Mouse (Mus musculus) hindbrain, embryonic 14.5 days (tissue): Measurements from ENCODE around the gene Stat6. TPM values are rescaled to one million over a fixed set of nuclear protein-coding genes. Genes with fewer than 3 reads are reported as not detected.

Experiments used
- polyA plus RNA-seq: library from polyadenylated mRNA; unstranded; fragments of >200 nt; fragmentation: Nextera tagmentation; extraction: Ambion mirVana; gene quantifications from 2 replicates; pipeline ENCODE4 v1.2.1, GENCODE M21; 2014

The Stat6 gene
- polyA plus RNA-seq, 1 experiment from 2014 or later, result 4.7 TPM

Other genes with a start within 250 kb of the Stat6 start
- gene Stac3, start 141.3 kb upstream of the Stat6 start, polyA plus RNA-seq, result 0.60 TPM in 1 of 2 replicates, not detected in the other
- 12.7 and 18.0 TPM in 2 replicates for gene Ndufa4l2, start 128.0 kb upstream of the Stat6 start, polyA plus RNA-seq
- gene Shmt2, start 120.5 kb upstream of the Stat6 start, polyA plus RNA-seq, result 45.6 and 47.4 TPM in 2 replicates
- 94.1 and 105 TPM in 2 replicates for gene Nxph4, start 108.4 kb upstream of the Stat6 start, polyA plus RNA-seq
- gene Lrp1, start 21.8 kb upstream of the Stat6 start, polyA plus RNA-seq, result 118 and 119 TPM in 2 replicates
- 3.3 and 4.3 TPM in 2 replicates for gene Nemp1, start 23.9 kb downstream of the Stat6 start, polyA plus RNA-seq
- gene Nab2, start 25.6 kb downstream of the Stat6 start, polyA plus RNA-seq, result 2.3 and 2.6 TPM in 2 replicates
- 0.37 and 0.76 TPM in 2 replicates for gene Myo1a, start 62.2 kb downstream of the Stat6 start, polyA plus RNA-seq
- gene Tac2, start 81.5 kb downstream of the Stat6 start, polyA plus RNA-seq, result 0.41 and 0.44 TPM in 2 replicates
- 4.3 and 4.7 TPM in 2 replicates for gene Zbtb39, start 96.6 kb downstream of the Stat6 start, polyA plus RNA-seq
- 0.70 and 0.87 TPM in 2 replicates for gene Gpr182, start 108.7 kb downstream of the Stat6 start, polyA plus RNA-seq
- 0.05 TPM in 1 of 2 replicates, not detected in the other for gene Rdh1, start 116.7 kb downstream of the Stat6 start, polyA plus RNA-seq
- not detected in 2 replicates for gene Rdh16f1, start 116.8 kb downstream of the Stat6 start, polyA plus RNA-seq
- gene Rdh9, start 133.4 kb downstream of the Stat6 start, polyA plus RNA-seq, result 0.12 TPM in 1 of 2 replicates, not detected in the other
- gene Rdh16, start 158.2 kb downstream of the Stat6 start, polyA plus RNA-seq, result 0.10 TPM in 1 of 2 replicates, not detected in the other
- gene Rdh19, start 206.9 kb downstream of the Stat6 start, polyA plus RNA-seq, result not detected in 2 replicates
- gene Rdh16f2, start 223.5 kb downstream of the Stat6 start, polyA plus RNA-seq, result not detected in 2 replicates
- gene Rdh7, start 245.8 kb downstream of the Stat6 start, polyA plus RNA-seq, result not detected in 2 replicates